Mouse (Mus musculus): ENCODE measurements at regions not wholly inside any gene's neighbourhood (a gene's known extent, or its start where the extent isn't known, plus 50 kb on each side); places are given as distances from the start of the nearest gene placed in this dataset.
A peak's percentile ranks its signal among the peaks of the same experiment; 100 is the strongest.
"Not testable (repeated sequence)": the region's sequence is repeated elsewhere in the genome, so short reads cannot be mapped to it uniquely, and the experiment has no call there.

GRCm38 (mm10) chr8:8842326-8842725 is 152.0 kb upstream of the Arglu1 start:
- no peak overlapping the region for H3K4me2 ChIP-seq (ENCODE audit: low read depth)
- H3K36me3 ChIP-seq (replicated peaks; ENCODE audit: control insufficient read depth, insufficient read depth, low read depth) = no peaks in the 10 kb centered on the region
- no peak for ATAC-seq (ENCODE audit: insufficient read depth)
- no peaks in the 10 kb centered on the region for H3K4me1 ChIP-seq (replicated peaks; ENCODE audit: control insufficient read depth in 2 of 2, insufficient read depth in 2 of 2, low read length in 1 of 2)
- no peak overlapping the region for H3K9ac ChIP-seq (replicated peaks)
- no peak for DNase-seq (ENCODE audit: low read depth in 3 of 3, low spot score in 3 of 3)
- TF ChIP-seq CTCF (IDR thresholded peaks at IDR 0.05; ENCODE audit: low read depth) = no peak
- no peak for TF ChIP-seq EP300 (IDR thresholded peaks at IDR 0.05; ENCODE audit: low read depth)
- no peak overlapping the region for H3K4me3 ChIP-seq (ENCODE audit: insufficient read depth in 1 of 2, low read depth in 2 of 2, low read length in 2 of 2)
- H3K27ac ChIP-seq = no peak overlapping the region
- H3K9me3 ChIP-seq (ENCODE audit: control insufficient read depth, low read length) = no peaks in the 10 kb centered on the region
- 13% methylated on average over 2 of the region's 2 CpGs for WGBS (ENCODE audit: insufficient replicate concordance)
- no peaks in the 10 kb centered on the region for H3K27me3 ChIP-seq (ENCODE audit: control insufficient read depth, insufficient read depth, low read length)

DNA sequence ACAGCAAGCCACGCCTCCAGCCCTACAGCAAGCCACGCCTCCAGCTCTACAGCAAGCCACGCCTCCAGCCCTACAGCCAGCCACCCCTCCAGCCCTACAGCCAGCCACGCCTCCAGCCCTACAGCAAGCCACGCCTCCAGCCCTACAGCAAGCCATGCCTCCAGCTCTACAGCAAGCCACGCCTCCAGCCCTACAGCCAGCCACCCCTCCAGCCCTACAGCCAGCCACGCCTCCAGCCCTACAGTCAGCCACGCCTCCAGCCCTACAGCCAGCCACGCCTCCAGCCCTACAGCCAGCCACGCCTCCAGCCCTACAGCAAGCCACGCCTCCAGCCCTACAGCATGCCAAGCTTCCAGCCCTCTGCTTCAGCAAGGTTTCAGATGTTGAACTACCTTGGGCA is 145.8 kb upstream of the Arglu1 start:
- H3K27ac ChIP-seq; H3K36me3 ChIP-seq (replicated peaks; ENCODE audit: control insufficient read depth, insufficient read depth, low read depth); H3K27me3 ChIP-seq (ENCODE audit: control insufficient read depth, insufficient read depth, low read length); H3K4me1 ChIP-seq (replicated peaks; ENCODE audit: control insufficient read depth in 2 of 2, insufficient read depth in 2 of 2, low read length in 1 of 2); H3K9ac ChIP-seq (replicated peaks); H3K4me2 ChIP-seq (ENCODE audit: low read depth); ATAC-seq (ENCODE audit: insufficient read depth); H3K4me3 ChIP-seq (ENCODE audit: insufficient read depth in 1 of 2, low read depth in 2 of 2, low read length in 2 of 2); H3K9me3 ChIP-seq (ENCODE audit: control insufficient read depth, low read length): not testable (repeated sequence)
- peak in 1 of 3 experiments; percentile 4 for DNase-seq (ENCODE audit: low read depth in 3 of 3, low spot score in 3 of 3)
- 45% methylated on average over 11 of the region's 11 CpGs for WGBS (ENCODE audit: insufficient replicate concordance)

DNA sequence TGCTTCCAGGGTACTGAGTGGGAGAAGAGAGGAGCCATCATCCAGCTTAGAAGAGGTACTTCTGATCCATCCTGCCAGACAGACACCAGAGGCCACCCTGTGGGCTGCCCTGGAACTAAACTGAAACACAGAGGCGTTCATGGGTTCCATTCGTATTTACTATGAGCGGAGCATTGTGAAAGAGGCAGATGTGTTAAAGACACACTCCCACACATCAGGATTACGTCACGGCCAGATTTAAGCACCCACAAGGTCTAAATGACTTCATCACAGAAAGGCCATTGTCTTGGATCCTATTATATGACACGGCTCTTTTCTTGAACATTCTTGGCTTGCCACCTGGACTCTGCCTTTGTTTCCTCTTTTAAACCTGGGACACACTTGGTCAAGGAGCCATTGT is 141.0 kb upstream of the Arglu1 start:
- DNase-seq (ENCODE audit: low read depth in 3 of 3, low spot score in 3 of 3) = no peak
- TF ChIP-seq EP300 (IDR thresholded peaks at IDR 0.05; ENCODE audit: low read depth) (no peak), CTCF (IDR thresholded peaks at IDR 0.05; ENCODE audit: low read depth) (no peak)
- Histone ChIP-seq H3K9me3 (ENCODE audit: control insufficient read depth, low read length) (no peaks in the 10 kb centered on the region), H3K27ac (no peak overlapping the region), H3K27me3 (ENCODE audit: control insufficient read depth, insufficient read depth, low read length) (no peaks in the 10 kb centered on the region), H3K4me1 (replicated peaks; ENCODE audit: control insufficient read depth in 2 of 2, insufficient read depth in 2 of 2, low read length in 1 of 2) (no peaks in the 10 kb centered on the region), H3K9ac (replicated peaks) (no peak overlapping the region), H3K4me3 (ENCODE audit: insufficient read depth in 1 of 2, low read depth in 2 of 2, low read length in 2 of 2) (no peak overlapping the region), H3K4me2 (ENCODE audit: low read depth) (no peak overlapping the region), H3K36me3 (replicated peaks; ENCODE audit: control insufficient read depth, insufficient read depth, low read depth) (no peaks in the 10 kb centered on the region)
- no peak for ATAC-seq (ENCODE audit: insufficient read depth)
- WGBS (ENCODE audit: insufficient replicate concordance) = 65% methylated on average over 6 of the region's 6 CpGs

DNA sequence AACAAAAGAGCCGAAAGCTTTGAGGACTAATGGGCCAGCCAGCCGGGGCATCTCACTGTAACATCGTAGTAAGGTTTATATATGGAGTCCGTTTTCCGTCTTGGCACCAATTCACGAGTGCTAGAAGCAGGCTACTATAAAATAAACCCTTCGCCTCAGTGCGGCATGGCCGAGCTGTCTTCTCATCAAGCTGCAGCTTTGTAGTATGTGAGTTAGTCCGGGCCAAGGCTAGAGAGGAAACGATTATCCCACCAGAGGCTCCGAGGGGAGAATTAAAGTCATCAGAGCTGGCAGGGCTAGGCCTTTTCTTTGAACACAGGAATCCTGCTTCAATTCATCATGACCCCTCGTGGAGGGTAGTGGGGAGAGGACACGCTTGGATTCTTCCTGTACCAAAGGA is 138.9 kb upstream of the Arglu1 start:
- WGBS (ENCODE audit: insufficient replicate concordance) = 62% methylated on average over 14 of the region's 14 CpGs
- H3K4me3 ChIP-seq (ENCODE audit: insufficient read depth in 1 of 2, low read depth in 2 of 2, low read length in 2 of 2) = no peak overlapping the region
- DNase-seq (ENCODE audit: low read depth in 3 of 3, low spot score in 3 of 3) = no peak

GRCm38 (mm10) chr8:8827555-8827954 is 137.2 kb upstream of the Arglu1 start:
- no peak overlapping the region for H3K27ac ChIP-seq
- H3K4me1 ChIP-seq (replicated peaks; ENCODE audit: control insufficient read depth in 2 of 2, insufficient read depth in 2 of 2, low read length in 1 of 2) = no peaks in the 10 kb centered on the region
- TF ChIP-seq CTCF (IDR thresholded peaks at IDR 0.05; ENCODE audit: low read depth) (no peak), EP300 (IDR thresholded peaks at IDR 0.05; ENCODE audit: low read depth) (no peak)
- H3K9me3 ChIP-seq (ENCODE audit: control insufficient read depth, low read length) = no peaks in the 10 kb centered on the region
- no peak overlapping the region for H3K9ac ChIP-seq (replicated peaks)
- WGBS (ENCODE audit: insufficient replicate concordance) = 67% methylated on average over 7 of the region's 7 CpGs
- H3K4me3 ChIP-seq (ENCODE audit: insufficient read depth in 1 of 2, low read depth in 2 of 2, low read length in 2 of 2) = no peak overlapping the region
- no peaks in the 10 kb centered on the region for H3K36me3 ChIP-seq (replicated peaks; ENCODE audit: control insufficient read depth, insufficient read depth, low read depth)
- no peak overlapping the region for H3K4me2 ChIP-seq (ENCODE audit: low read depth)
- no peak for ATAC-seq (ENCODE audit: insufficient read depth)
- no peaks in the 10 kb centered on the region for H3K27me3 ChIP-seq (ENCODE audit: control insufficient read depth, insufficient read depth, low read length)
- DNase-seq (ENCODE audit: low read depth in 3 of 3, low spot score in 3 of 3) = no peak

More for the DNA sequence above, 138.9 kb upstream of the Arglu1 start:
- H3K9me3 ChIP-seq (ENCODE audit: control insufficient read depth, low read length) = no peaks in the 10 kb centered on the region
- no peak overlapping the region for H3K27ac ChIP-seq
- H3K4me1 ChIP-seq (replicated peaks; ENCODE audit: control insufficient read depth in 2 of 2, insufficient read depth in 2 of 2, low read length in 1 of 2) = no peaks in the 10 kb centered on the region
- no peaks in the 10 kb centered on the region for H3K36me3 ChIP-seq (replicated peaks; ENCODE audit: control insufficient read depth, insufficient read depth, low read depth)
- ATAC-seq (ENCODE audit: insufficient read depth) = no peak
- H3K9ac ChIP-seq (replicated peaks) = no peak overlapping the region
- no peaks in the 10 kb centered on the region for H3K27me3 ChIP-seq (ENCODE audit: control insufficient read depth, insufficient read depth, low read length)
- TF ChIP-seq CTCF (IDR thresholded peaks at IDR 0.05; ENCODE audit: low read depth) (no peak), EP300 (IDR thresholded peaks at IDR 0.05; ENCODE audit: low read depth) (no peak)
- H3K4me2 ChIP-seq (ENCODE audit: low read depth) = no peak overlapping the region

- TF ChIP-seq CTCF (IDR thresholded peaks at IDR 0.05; ENCODE audit: low read depth) (no peak), EP300 (IDR thresholded peaks at IDR 0.05; ENCODE audit: low read depth) (no peak)
- no peaks in the 10 kb centered on the region for H3K36me3 ChIP-seq (replicated peaks; ENCODE audit: control insufficient read depth, insufficient read depth, low read depth)
- 59% methylated on average over 9 of the region's 9 CpGs for WGBS (ENCODE audit: insufficient replicate concordance)
- no peak for ATAC-seq (ENCODE audit: insufficient read depth)
- no peak overlapping the region for H3K4me2 ChIP-seq (ENCODE audit: low read depth)
- H3K9me3 ChIP-seq (ENCODE audit: control insufficient read depth, low read length) = no peaks in the 10 kb centered on the region
- DNase-seq (ENCODE audit: low read depth in 3 of 3, low spot score in 3 of 3) = no peak
- H3K9ac ChIP-seq (replicated peaks) = no peak overlapping the region
- no peak overlapping the region for H3K27ac ChIP-seq
- H3K4me3 ChIP-seq (ENCODE audit: insufficient read depth in 1 of 2, low read depth in 2 of 2, low read length in 2 of 2) = no peak overlapping the region
- no peaks in the 10 kb centered on the region for H3K4me1 ChIP-seq (replicated peaks; ENCODE audit: control insufficient read depth in 2 of 2, insufficient read depth in 2 of 2, low read length in 1 of 2)
- no peaks in the 10 kb centered on the region for H3K27me3 ChIP-seq (ENCODE audit: control insufficient read depth, insufficient read depth, low read length)
These were observed 136.5 kb upstream of the Arglu1 start for GRCm38 (mm10) chr8:8826801-8827200.
